Mouse (Mus musculus) lung, embryonic 16.5 days (tissue): Measurements from ENCODE around the gene Slc26a9. TPM values are rescaled to one million over a fixed set of nuclear protein-coding genes. Genes with fewer than 3 reads are reported as not detected.

Experiments
- ATAC-seq: fragments of 200-750 bp; cut with Nextera tagmentation; 2 replicates; pipeline ENCODE4 v1.8.0; 2017; ENCODE audit warnings: low read depth, mild to moderate bottlenecking, moderate library complexity
- H3K27ac ChIP-seq: fragments of 300-500 bp; sonication (generic); 2 replicates; pipeline ENCODE4 v1.5.1; 2014; ENCODE audit warnings: mild to moderate bottlenecking, control low read depth, low read length
- H3K27me3 ChIP-seq: fragments of 300-500 bp; sonication (generic); 2 replicates; pipeline ENCODE4 v1.6.1; 2014; ENCODE audit warnings: low read depth, low read length, mixed read lengths; ENCODE audit not compliant: control insufficient read depth, insufficient read depth
- H3K36me3 ChIP-seq: fragments of 300-500 bp; sonication (generic); 2 replicates; pipeline ENCODE4 v1.6.1; 2014; ENCODE audit warnings: low read length; ENCODE audit not compliant: control insufficient read depth, insufficient read depth
- H3K4me1 ChIP-seq: fragments of 300-500 bp; sonication (generic); replicated peaks from 2 replicates; pipeline ENCODE4 v1.6.1; 2014; ENCODE audit warnings: low read length, mixed read lengths; ENCODE audit not compliant: control insufficient read depth, insufficient read depth
- H3K4me2 ChIP-seq: fragments of 300-500 bp; sonication (generic); 2 replicates; pipeline ENCODE4 v1.6.1; 2014; ENCODE audit warnings: low read depth, low read length, control low read depth
- H3K4me3 ChIP-seq: fragments of 300-500 bp; sonication (generic); 2 replicates; pipeline ENCODE4 v1.5.1; 2014; ENCODE audit warnings: mild to moderate bottlenecking, low read length, control low read depth
- H3K9ac ChIP-seq: fragments of 300-500 bp; sonication (generic); 2 replicates; pipeline ENCODE4 v1.6.1; 2014; ENCODE audit warnings: low read length, control low read depth
- H3K9me3 ChIP-seq: fragments of 300-500 bp; sonication (generic); 2 replicates; pipeline ENCODE4 v1.6.1; 2016; ENCODE audit warnings: low read length; ENCODE audit not compliant: control insufficient read depth
- WGBS: fragments of 180-500 bp; shearing (Covaris S2); extraction: QIAGEN DNeasy Blood & Tissue Kit; methylation state at CpG from one replicate; pipeline ENCODE4 v1.1.7; 2014; 5-methylcytosine and 5-hydroxymethylcytosine counted together
- polyA plus RNA-seq: library from polyadenylated mRNA; unstranded; fragments of >200 nt; fragmentation: Nextera tagmentation; extraction: Ambion mirVana; gene quantifications from 2 replicates; pipeline ENCODE4 v1.2.1, GENCODE M21; 2015

Gene Slc26a9
- 8.9 and 10.1 TPM in 2 replicates for polyA plus RNA-seq

DNA sequence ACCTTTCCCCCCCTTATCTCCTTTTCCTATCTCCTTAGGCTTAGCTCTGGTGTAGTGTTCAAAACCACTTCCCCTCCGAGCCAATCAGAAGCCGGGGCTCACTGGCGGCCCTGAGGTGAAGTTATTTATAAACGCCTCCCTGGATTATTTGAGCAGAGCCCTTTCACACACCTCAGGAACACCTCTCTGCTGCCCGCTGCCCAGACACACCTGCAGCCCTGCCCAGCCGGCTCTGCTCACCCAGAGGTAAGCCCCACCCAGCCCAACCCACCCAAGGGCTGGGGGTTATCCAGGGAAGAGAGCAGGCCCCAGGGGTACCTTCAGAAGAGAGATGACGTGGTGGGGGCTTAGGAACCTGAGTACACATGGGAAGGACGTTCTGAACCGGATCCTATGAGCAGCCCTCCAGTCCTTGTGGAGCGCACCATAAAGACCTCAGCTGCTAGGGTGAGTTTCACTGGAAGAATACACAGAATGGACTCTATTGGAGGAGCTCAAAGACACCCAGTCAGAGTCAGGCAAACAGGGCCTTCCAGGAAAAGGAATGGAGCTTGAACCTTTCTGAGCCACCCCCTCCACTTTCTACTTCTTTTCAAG lies at the start of gene Slc26a9:
Gene Slc26a9 (plus strand): TSS at position 155 of the 597 bp plus-strand sequence.
- H3K27ac ChIP-seq, result peak within 1 kb of the TSS; percentile 56
- H3K4me3 ChIP-seq, result peak within 1 kb of the TSS; percentile 38
- no peaks in the 10 kb centered on the region for H3K27me3 ChIP-seq
- peak within 1 kb of the TSS; percentile 46 for H3K9ac ChIP-seq
- no peaks in the 10 kb centered on the region for H3K9me3 ChIP-seq
- ATAC-seq, result peak; percentile 80
- H3K4me2 ChIP-seq, result peak within 1 kb of the TSS; percentile 35
- WGBS, result 34% methylated on average over 10 of the region's 10 CpGs
- H3K4me1 ChIP-seq, result peaks cover 9% of the 10 kb centered on the region; the same call in 1 of the 2 replicates
- H3K36me3 ChIP-seq, result no peaks in the 10 kb centered on the region

- 64% methylated on average over 2 of the region's 2 CpGs for WGBS
- H3K27me3 ChIP-seq, result no peaks in the 10 kb centered on the region
- H3K4me1 ChIP-seq, result no peaks in the 10 kb centered on the region
- no peaks in the 10 kb centered on the region for H3K9me3 ChIP-seq
- no peak overlapping the region for H3K4me3 ChIP-seq
- H3K27ac ChIP-seq, result no peak overlapping the region
- no peak; the same call in 1 of the 2 replicates for ATAC-seq
- no peak overlapping the region for H3K4me2 ChIP-seq
- no peaks in the 10 kb centered on the region for H3K36me3 ChIP-seq
- no peak overlapping the region for H3K9ac ChIP-seq
Observed at GRCm38 (mm10) chr1:131695308-131695707, 48.5 kb upstream of the Slc26a9 start.

- Histone ChIP-seq H3K9ac (no peak overlapping the region), H3K4me3 (no peak overlapping the region), H3K27me3 (no peaks in the 10 kb centered on the region), H3K27ac (no peak overlapping the region), H3K4me2 (no peak overlapping the region), H3K36me3 (no peaks in the 10 kb centered on the region), H3K9me3 (no peaks in the 10 kb centered on the region), H3K4me1 (no peaks in the 10 kb centered on the region)
- 45% methylated on average over 4 of the region's 4 CpGs for WGBS
- ATAC-seq, result no peak
Observed at GRCm38 (mm10) chr1:131696325-131696724, 47.5 kb upstream of the Slc26a9 start.

DNA sequence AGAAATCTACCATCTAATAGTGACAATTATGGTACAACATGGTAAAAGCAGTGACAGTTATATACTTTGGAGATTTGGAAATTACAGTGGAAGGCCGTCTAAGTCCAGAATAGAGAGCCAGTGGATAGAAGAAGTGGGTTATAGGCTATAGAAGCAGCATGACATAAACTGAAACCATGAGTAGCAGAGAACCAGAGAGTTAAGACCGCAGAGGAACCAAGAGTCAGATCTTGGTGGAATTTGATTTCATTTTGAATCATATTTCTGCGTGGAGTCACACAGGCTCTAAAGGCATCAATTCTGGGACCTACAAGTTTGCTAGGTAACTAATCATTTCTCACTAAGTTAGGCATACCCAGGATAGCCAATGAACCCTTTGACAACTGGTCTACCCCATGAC lies 45.1 kb upstream of the Slc26a9 start:
- 86% methylated on average over 3 of the region's 3 CpGs for WGBS

DNA sequence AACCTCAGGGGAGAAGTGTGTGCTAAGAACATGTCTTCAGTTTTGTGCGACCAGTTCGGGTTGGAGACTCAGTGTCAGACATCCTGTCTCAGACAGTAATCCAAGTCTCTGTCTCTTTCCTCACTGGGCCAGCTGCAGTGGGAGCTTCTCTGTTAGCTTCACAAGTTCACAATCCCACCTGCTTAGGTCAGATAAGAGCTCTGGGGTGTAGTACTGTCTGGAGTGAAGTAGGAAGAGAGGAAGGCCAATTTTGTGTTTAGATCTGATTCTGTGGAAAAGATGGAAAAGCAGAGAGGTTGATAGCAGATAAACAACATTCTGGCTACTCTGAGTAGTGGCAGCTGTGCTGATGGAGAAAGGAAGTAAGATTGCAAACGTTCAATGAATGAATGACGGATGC lies 44.2 kb upstream of the Slc26a9 start:
- no peak overlapping the region for H3K9ac ChIP-seq
- no peak overlapping the region for H3K27ac ChIP-seq
- no peaks in the 10 kb centered on the region for H3K9me3 ChIP-seq
- no peak for ATAC-seq
- no peaks in the 10 kb centered on the region; the same call in 1 of the 2 replicates for H3K4me1 ChIP-seq
- H3K4me3 ChIP-seq, result no peak overlapping the region
- WGBS, result 44% methylated on average over 4 of the region's 4 CpGs
- no peaks in the 10 kb centered on the region for H3K36me3 ChIP-seq
- no peak overlapping the region for H3K4me2 ChIP-seq
- H3K27me3 ChIP-seq, result no peaks in the 10 kb centered on the region

More for the DNA sequence above, 45.1 kb upstream of the Slc26a9 start:
- no peak overlapping the region for H3K27ac ChIP-seq
- H3K4me2 ChIP-seq, result no peak overlapping the region
- ATAC-seq, result no peak
- no peak overlapping the region for H3K4me3 ChIP-seq
- H3K4me1 ChIP-seq, result no peaks in the 10 kb centered on the region; the same call in 1 of the 2 replicates
- H3K9me3 ChIP-seq, result no peaks in the 10 kb centered on the region
- no peak overlapping the region for H3K9ac ChIP-seq
- H3K36me3 ChIP-seq, result no peaks in the 10 kb centered on the region
- no peaks in the 10 kb centered on the region for H3K27me3 ChIP-seq

- ATAC-seq, result no peak
- Histone ChIP-seq H3K4me2 (no peak overlapping the region), H3K27ac (no peak overlapping the region), H3K4me3 (no peak overlapping the region), H3K27me3 (no peaks in the 10 kb centered on the region), H3K4me1 (no peaks in the 10 kb centered on the region; the same call in 1 of the 2 replicates), H3K9ac (no peak overlapping the region), H3K36me3 (no peaks in the 10 kb centered on the region), H3K9me3 (no peaks in the 10 kb centered on the region)
- WGBS, result 53% methylated on average over 5 of the region's 5 CpGs
Observed at GRCm38 (mm10) chr1:131700447-131700846, 43.4 kb upstream of the Slc26a9 start.

- WGBS, result 85% methylated on average over 5 of the region's 5 CpGs
- H3K9ac ChIP-seq, result no peak overlapping the region
Observed at GRCm38 (mm10) chr1:131701391-131701790, 42.4 kb upstream of the Slc26a9 start.

DNA sequence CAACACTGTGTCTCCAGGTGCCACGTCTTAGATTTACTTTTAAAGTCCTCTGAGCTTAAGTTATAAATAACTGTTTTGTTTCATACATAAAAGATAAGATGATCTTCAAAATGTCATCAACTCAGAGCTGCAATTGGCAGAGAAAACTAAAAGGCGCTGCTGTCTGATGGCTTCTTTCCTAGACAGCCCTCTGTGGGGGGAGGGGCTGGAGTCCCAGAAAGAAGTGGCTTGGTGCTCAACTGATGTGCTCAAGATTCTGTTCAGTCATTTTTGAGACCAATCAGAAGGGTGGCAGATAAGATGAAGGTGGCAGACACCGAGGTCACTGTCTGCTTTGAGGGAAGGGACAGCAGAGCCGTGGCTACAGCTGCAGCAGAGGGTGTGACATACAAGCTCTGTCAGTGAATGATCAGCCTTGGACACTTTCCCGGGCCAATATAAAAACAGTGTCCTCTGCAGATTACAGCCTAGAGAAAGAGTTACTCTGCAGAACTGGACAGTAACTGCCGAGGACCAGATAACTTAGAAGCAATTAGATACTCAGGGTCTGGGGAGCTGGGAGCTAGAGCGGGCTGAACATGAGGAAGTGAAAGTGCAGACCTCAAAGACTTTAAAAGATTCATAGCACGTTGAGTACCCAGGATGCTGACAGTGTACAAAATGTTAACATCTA lies 41.6 kb upstream of the Slc26a9 start:
- Histone ChIP-seq H3K9ac (no peak overlapping the region), H3K4me2 (no peak overlapping the region), H3K27ac (no peak overlapping the region), H3K27me3 (no peaks in the 10 kb centered on the region), H3K36me3 (no peaks in the 10 kb centered on the region), H3K9me3 (no peaks in the 10 kb centered on the region), H3K4me1 (no peaks in the 10 kb centered on the region; the same call in 1 of the 2 replicates), H3K4me3 (no peak overlapping the region)
- ATAC-seq, result peak; percentile 63
- WGBS, result 32% methylated on average over 8 of the region's 8 CpGs

More at GRCm38 (mm10) chr1:131701391-131701790, 42.4 kb upstream of the Slc26a9 start:
- Histone ChIP-seq H3K9me3 (no peaks in the 10 kb centered on the region), H3K27ac (no peak overlapping the region), H3K4me2 (no peak overlapping the region), H3K27me3 (no peaks in the 10 kb centered on the region), H3K36me3 (no peaks in the 10 kb centered on the region), H3K4me1 (no peaks in the 10 kb centered on the region; the same call in 1 of the 2 replicates), H3K4me3 (no peak overlapping the region)
- ATAC-seq, result no peak

DNA sequence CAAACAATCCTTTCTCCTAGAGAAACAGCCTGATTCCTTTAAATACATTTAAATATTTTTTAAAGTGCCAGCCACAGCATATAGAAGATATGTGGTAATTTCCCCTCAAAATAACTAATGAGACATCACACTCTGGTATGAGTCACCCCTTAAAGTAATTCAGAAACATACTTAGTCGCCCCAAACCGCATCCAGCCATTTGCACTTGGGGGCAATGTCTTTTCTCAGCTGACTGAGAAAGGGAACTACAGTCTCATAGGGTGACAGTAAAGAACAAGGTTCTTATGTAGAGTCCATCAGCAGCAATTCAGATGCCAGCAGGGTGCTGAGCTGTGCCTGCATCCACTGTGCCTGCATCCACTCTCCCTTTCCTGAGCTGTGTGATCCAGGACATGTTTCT lies 40.3 kb upstream of the Slc26a9 start:
- H3K9ac ChIP-seq, result no peak overlapping the region
- ATAC-seq, result no peak
- no peak overlapping the region for H3K4me3 ChIP-seq
- H3K4me1 ChIP-seq, result no peaks in the 10 kb centered on the region; the same call in 1 of the 2 replicates
- H3K4me2 ChIP-seq, result no peak overlapping the region
- H3K27me3 ChIP-seq, result no peaks in the 10 kb centered on the region
- no peaks in the 10 kb centered on the region for H3K36me3 ChIP-seq
- H3K9me3 ChIP-seq, result no peaks in the 10 kb centered on the region
- 82% methylated on average over 2 of the region's 2 CpGs for WGBS
- H3K27ac ChIP-seq, result no peak overlapping the region
